Mouse (Mus musculus): ENCODE results near the gene Olfr53. TPM values are rescaled to one million over a fixed set of nuclear protein-coding genes. Genes with fewer than 3 reads are reported as not detected.

The Olfr53 gene
- total and polyA plus RNA-seq, 3 experiments: not detected

- Histone ChIP-seq H3K36me3 (ENCODE audit: control insufficient read depth, insufficient read depth, low read length) (no peaks in the 10 kb centered on the region), H3K9ac (ENCODE audit: low read depth, low read length) (no peak within 1 kb of the TSS), H3K4me3 (no peak within 1 kb of the TSS), H3K4me1 (ENCODE audit: control insufficient read depth, insufficient read depth, low read length) (no peaks in the 10 kb centered on the region), H3K27ac (no peak within 1 kb of the TSS), H3K27me3 (ENCODE audit: control insufficient read depth, insufficient read depth, low read length) (no peaks in the 10 kb centered on the region), H3K79me2 (replicated peaks; ENCODE audit: control insufficient read depth, insufficient read depth, low read length) (no peaks in the 10 kb centered on the region)
- 78% methylated on average over 1 of the region's 1 CpGs for WGBS
- TF ChIP-seq POLR2A (IDR thresholded peaks at IDR 0.05; ENCODE audit: insufficient read depth, low read depth, low read length) (no peak), CTCF (IDR thresholded peaks at IDR 0.05) (no peak), EP300 (IDR thresholded peaks at IDR 0.05; ENCODE audit: insufficient read depth, low read depth, low read length) (no peak)
- intact Hi-C loops (cut with DNase I): no loop called here
- DNase-seq: no peak
Measured at GRCm38 (mm10) chr7:140681651-140682050, 35.4 kb downstream of the Olfr53 start, which contains the start of gene Olfr45. Gene Olfr45, plus strand, starts transcription at chr7:140681951.

- Histone ChIP-seq H3K27me3 (ENCODE audit: control insufficient read depth, insufficient read depth, low read length) (no peaks in the 10 kb centered on the region), H3K27ac (no peak within 1 kb of the TSS), H3K36me3 (ENCODE audit: control insufficient read depth, insufficient read depth, low read length) (no peaks in the 10 kb centered on the region), H3K79me2 (replicated peaks; ENCODE audit: control insufficient read depth, insufficient read depth, low read length) (no peaks in the 10 kb centered on the region), H3K9ac (ENCODE audit: low read depth, low read length) (no peak within 1 kb of the TSS), H3K4me3 (no peak within 1 kb of the TSS), H3K4me1 (ENCODE audit: control insufficient read depth, insufficient read depth, low read length) (no peaks in the 10 kb centered on the region)
- TF ChIP-seq POLR2A (IDR thresholded peaks at IDR 0.05; ENCODE audit: insufficient read depth, low read depth, low read length): no peak
- TF ChIP-seq EP300 (IDR thresholded peaks at IDR 0.05; ENCODE audit: insufficient read depth, low read depth, low read length): no peak
- TF ChIP-seq CTCF (IDR thresholded peaks at IDR 0.05): no peak
- no peak for DNase-seq
- intact Hi-C loops (cut with DNase I): no loop called here
Measured at GRCm38 (mm10) chr7:140696967-140697366, 50.7 kb downstream of the Olfr53 start, which contains the start of gene Olfr541. Gene Olfr541, plus strand, starts transcription at chr7:140697267.

Other genes with a start within 250 kb of the Olfr53 start
- gene Olfr531, start 243.5 kb upstream of the Olfr53 start, total RNA-seq (2021): not detected
- gene Olfr531, start 243.5 kb upstream of the Olfr53 start, polyA plus RNA-seq (2012; rRNA removed): not detected in 2 replicates
- not detected for gene Olfr532, start 224.8 kb upstream of the Olfr53 start, total RNA-seq (2021)
- gene Olfr532, start 224.8 kb upstream of the Olfr53 start, polyA plus RNA-seq (2012; rRNA removed): not detected in 2 replicates
- not detected for gene Olfr533, start 183.1 kb upstream of the Olfr53 start, total RNA-seq (2021)
- not detected in 2 replicates for gene Olfr533, start 183.1 kb upstream of the Olfr53 start, polyA plus RNA-seq (2012; rRNA removed)
- not detected for gene Olfr535, start 162.2 kb upstream of the Olfr53 start, total RNA-seq (2021)
- gene Olfr535, start 162.2 kb upstream of the Olfr53 start, polyA plus RNA-seq (2012; rRNA removed): not detected in 2 replicates
- not detected for gene Olfr536, start 139.1 kb upstream of the Olfr53 start, total RNA-seq (2021)
- not detected in 2 replicates for gene Olfr536, start 139.1 kb upstream of the Olfr53 start, polyA plus RNA-seq (2012; rRNA removed)
- gene Olfr538, start 78.6 kb upstream of the Olfr53 start, total RNA-seq (2021): not detected
- not detected in 2 replicates for gene Olfr538, start 78.6 kb upstream of the Olfr53 start, polyA plus RNA-seq (2012; rRNA removed)
- not detected for gene Olfr46, start 45.2 kb upstream of the Olfr53 start, total RNA-seq (2021)
- not detected in 2 replicates for gene Olfr46, start 45.2 kb upstream of the Olfr53 start, polyA plus RNA-seq (2012; rRNA removed)
- gene Olfr61, start 17.5 kb upstream of the Olfr53 start, total RNA-seq (2021): not detected
- not detected in 2 replicates for gene Olfr61, start 17.5 kb upstream of the Olfr53 start, polyA plus RNA-seq (2012; rRNA removed)
- gene Olfr539, start 13.5 kb downstream of the Olfr53 start, total RNA-seq (2021): not detected
- gene Olfr539, start 13.5 kb downstream of the Olfr53 start, polyA plus RNA-seq (2012; rRNA removed): not detected in 2 replicates
- gene Olfr45, start 35.5 kb downstream of the Olfr53 start, total RNA-seq (2021): not detected
- gene Olfr45, start 35.5 kb downstream of the Olfr53 start, polyA plus RNA-seq (2012; rRNA removed): not detected in 2 replicates
- not detected for gene Olfr541, start 50.8 kb downstream of the Olfr53 start, total RNA-seq (2021)
- gene Olfr541, start 50.8 kb downstream of the Olfr53 start, polyA plus RNA-seq (2012; rRNA removed): not detected in 2 replicates
- gene Cyp2e1, start 117.3 kb downstream of the Olfr53 start, total RNA-seq (2021): 10 to 100 TPM in 1 of 2 experiments, 1 to 10 TPM in 1; 9.6 to 12.7 TPM
- 6.4 and 18.7 TPM in 2 replicates for gene Cyp2e1, start 117.3 kb downstream of the Olfr53 start, polyA plus RNA-seq (2012; rRNA removed)
- gene Syce1, start 141.4 kb downstream of the Olfr53 start, total RNA-seq (2021): not detected
- gene Syce1, start 141.4 kb downstream of the Olfr53 start, polyA plus RNA-seq (2012; rRNA removed): 0.10 TPM in 1 of 2 replicates, not detected in the other
- gene Zfp941, start 175.7 kb downstream of the Olfr53 start, total RNA-seq (2021): under 1 TPM; 0.14 to 0.29 TPM
- 0.10 and 0.15 TPM in 2 replicates for gene Zfp941, start 175.7 kb downstream of the Olfr53 start, polyA plus RNA-seq (2012; rRNA removed)
- 1 to 10 TPM; 1.1 to 1.4 TPM for gene Urah, start 188.6 kb downstream of the Olfr53 start, total RNA-seq (2021)
- gene Urah, start 188.6 kb downstream of the Olfr53 start, polyA plus RNA-seq (2012; rRNA removed): 0.85 and 2.2 TPM in 2 replicates
- 10 to 100 TPM; 22.6 to 27.5 TPM for gene Scgb1c1, start 199.1 kb downstream of the Olfr53 start, total RNA-seq (2021)
- gene Scgb1c1, start 199.1 kb downstream of the Olfr53 start, polyA plus RNA-seq (2012; rRNA removed): 54.5 and 56.6 TPM in 2 replicates
- gene Odf3, start 201.4 kb downstream of the Olfr53 start, total RNA-seq (2021): not detected
- 0.25 and 0.38 TPM in 2 replicates for gene Odf3, start 201.4 kb downstream of the Olfr53 start, polyA plus RNA-seq (2012; rRNA removed)
- not detected for gene Gm45785, start 209.9 kb downstream of the Olfr53 start, total RNA-seq (2021)
- not detected in 2 replicates for gene Gm45785, start 209.9 kb downstream of the Olfr53 start, polyA plus RNA-seq (2012; rRNA removed)
- gene Ric8a, start 210.5 kb downstream of the Olfr53 start, total RNA-seq (2021): 10 to 100 TPM; 20.1 to 23.6 TPM
- 37.6 and 42.8 TPM in 2 replicates for gene Ric8a, start 210.5 kb downstream of the Olfr53 start, polyA plus RNA-seq (2012; rRNA removed)
- gene Bet1l, start 211.1 kb downstream of the Olfr53 start, total RNA-seq (2021): 10 to 100 TPM in 1 of 2 experiments, 1 to 10 TPM in 1; 8.8 to 12.3 TPM
- gene Bet1l, start 211.1 kb downstream of the Olfr53 start, polyA plus RNA-seq (2012; rRNA removed): 12.4 and 17.0 TPM in 2 replicates
- 10 to 100 TPM; 72.6 to 86.1 TPM for gene Psmd13, start 235.5 kb downstream of the Olfr53 start, total RNA-seq (2021)
- 50.8 and 71.0 TPM in 2 replicates for gene Psmd13, start 235.5 kb downstream of the Olfr53 start, polyA plus RNA-seq (2012; rRNA removed)
- gene Sirt3, start 235.9 kb downstream of the Olfr53 start, total RNA-seq (2021): 10 to 100 TPM; 53.1 to 60.6 TPM
- gene Sirt3, start 235.9 kb downstream of the Olfr53 start, polyA plus RNA-seq (2012; rRNA removed): 86.9 and 100 TPM in 2 replicates